Comparison of ENCODE assay signal across 24 mouse cellular contexts in genomic region chr11:89071522-89071921, GRCm38 (mm10). TPM values are rescaled to one million over a fixed set of nuclear protein-coding genes. Genes with fewer than 3 reads are reported as not detected.
A peak's percentile ranks its signal among the peaks of the same experiment; 100 is the strongest.
DNase-seq lines count a peak whose midpoint lies in the region; ATAC-seq and TF ChIP-seq lines count a peak whose summit lies in the region.
"Had no signal": no experiment of that assay in that cellular context is flagged by ENCODE, and none has a peak within 500 bp of the region (broad histone marks: within the 10 kb centered on the region; RNA-seq: fewer than 3 reads in every experiment).

No protein-coding gene starts in this region.

- DNase-seq in heart, adult 11 months: peak; percentile 55
- DNase-seq in heart, adult 8-10 months (ENCODE audit: low spot score): no peak
- peak; percentile 51 for DNase-seq in midbrain, embryonic 11.5 days (ENCODE audit: low spot score, missing footprints)
- no peak for DNase-seq in midbrain, postnatal 0 days (ENCODE audit: low spot score)
- no peak for DNase-seq in thymus, adult 2 months
- DNase-seq in thymus, adult 18-20 months: no peak
- DNase-seq: adrenal gland, adult 2 months; adrenal gland, adult 8-10 months; adrenal gland, postnatal 10 days; adrenal gland, postnatal 14 days; adrenal gland, postnatal 25 days; adrenal gland, postnatal 36 days; B cell, adult 2 months; cerebellum, adult 11 months; cerebellum, adult 11-12 months; cerebellum, adult 18-20 months had no signal

- no peaks in the 10 kb centered on the region for H3K36me3 ChIP-seq in midbrain, embryonic 11.5 days (ENCODE audit: control insufficient read depth, insufficient read depth, low read length)
- H3K36me3 ChIP-seq in midbrain, postnatal 0 days (ENCODE audit: insufficient read depth, low read length): no peaks in the 10 kb centered on the region
- peaks cover 3% of the 10 kb centered on the region; the same call in 1 of the 2 replicates for H3K36me3 ChIP-seq in thymus, adult 2 months (ENCODE audit: control insufficient read depth, insufficient read depth, low read length)
- H3K36me3 ChIP-seq: G1E had no signal

- no peak for TF ChIP-seq CTCF in midbrain, postnatal 0 days (IDR thresholded peaks at IDR 0.05)
- no peak for TF ChIP-seq CTCF in thymus, adult 2 months (IDR thresholded peaks at IDR 0.05; ENCODE audit: borderline replicate concordance, control insufficient read depth, extremely low read depth, insufficient read depth, low read length, poor library complexity)

- H3K27me3 ChIP-seq in midbrain, embryonic 11.5 days (ENCODE audit: control insufficient read depth, insufficient read depth, low read length): no peaks in the 10 kb centered on the region
- no peaks in the 10 kb centered on the region for H3K27me3 ChIP-seq in midbrain, postnatal 0 days (ENCODE audit: insufficient read depth, low read length)
- H3K27me3 ChIP-seq in thymus, adult 2 months (ENCODE audit: control insufficient read depth, insufficient read depth, low read length): no peaks in the 10 kb centered on the region
- H3K27me3 ChIP-seq: CH12.LX, Patski had no signal

- H3K27ac ChIP-seq in midbrain, embryonic 11.5 days (ENCODE audit: low read depth, low read length): no peak overlapping the region
- no peak overlapping the region for H3K27ac ChIP-seq in midbrain, postnatal 0 days (ENCODE audit: low read depth, low read length)
- H3K27ac ChIP-seq in thymus, adult 2 months (ENCODE audit: control insufficient read depth, insufficient read depth, low read length): peak overlapping the region; percentile 22; the same call in 1 of the 2 replicates

- no peak for TF ChIP-seq POLR2A in thymus, adult 2 months (IDR thresholded peaks at IDR 0.05; ENCODE audit: control insufficient read depth, extremely low read depth, insufficient read depth, low read length, poor library complexity)

- no peaks in the 10 kb centered on the region for H3K9me3 ChIP-seq in midbrain, embryonic 11.5 days (ENCODE audit: control insufficient read depth, low read length)
- H3K9me3 ChIP-seq in midbrain, postnatal 0 days (ENCODE audit: low read length): no peaks in the 10 kb centered on the region
- H3K9me3 ChIP-seq: G1E had no signal

- WGBS in midbrain, embryonic 11.5 days: 82% methylated on average over 5 of the region's 5 CpGs
- 78% methylated on average over 5 of the region's 5 CpGs for WGBS in midbrain, postnatal 0 days
- WGBS in thymus, adult 2 months: 78% methylated on average over 5 of the region's 5 CpGs

- no peak overlapping the region for H3K4me3 ChIP-seq in midbrain, embryonic 11.5 days (ENCODE audit: low read depth, low read length)
- H3K4me3 ChIP-seq in midbrain, postnatal 0 days (ENCODE audit: low read depth, low read length): no peak overlapping the region
- no peak overlapping the region for H3K4me3 ChIP-seq in thymus, adult 2 months (ENCODE audit: control insufficient read depth, insufficient read depth, low read length)

- no peak overlapping the region for H3K9ac ChIP-seq in midbrain, embryonic 11.5 days (ENCODE audit: low read length)
- H3K9ac ChIP-seq in midbrain, postnatal 0 days (replicated peaks; ENCODE audit: low read length, poor library complexity, severe bottlenecking): no peak overlapping the region

- no peak overlapping the region for H3K4me2 ChIP-seq in midbrain, embryonic 11.5 days
- no peak overlapping the region for H3K4me2 ChIP-seq in midbrain, postnatal 0 days (ENCODE audit: low read depth, low read length, poor library complexity, severe bottlenecking)

- ATAC-seq in midbrain, embryonic 11.5 days (ENCODE audit: low FRiP score): no peak
- no peak for ATAC-seq in midbrain, postnatal 0 days (ENCODE audit: low FRiP score)
- ATAC-seq: activated CD4-positive, CD25-positive, alpha-beta regulatory T cell, adult 4 months; CD4-positive, CD25-positive, alpha-beta regulatory T cell, adult 4 months; Patski had no signal

- H3K4me1 ChIP-seq in midbrain, embryonic 11.5 days (ENCODE audit: control insufficient read depth, insufficient read depth, low read length): no peaks in the 10 kb centered on the region
- H3K4me1 ChIP-seq in midbrain, postnatal 0 days (ENCODE audit: insufficient read depth, low read length): no peaks in the 10 kb centered on the region
- peaks cover 51% of the 10 kb centered on the region for H3K4me1 ChIP-seq in thymus, adult 2 months (replicated peaks; ENCODE audit: control insufficient read depth, insufficient read depth, low read length)

RNA-seq across cellular contexts. Expression of gene Gm525, which starts 2.1 kb away (rescaled TPM):
- under 1 TPM in 1 of 4 experiments, not detected in 3; 0.60 TPM for total RNA-seq in heart, adult 8-10 months (2022)
- not detected in 2 replicates for polyA plus RNA-seq in midbrain, embryonic 11.5 days (2014; fragmentation: Nextera tagmentation; extraction: Ambion mirVana)
- not detected in 2 replicates for total RNA-seq in midbrain, postnatal 0 days (2014; rRNA removed)
- 0.60 TPM in 1 of 2 replicates, not detected in the other for polyA plus RNA-seq in midbrain, postnatal 0 days (2015; fragmentation: Nextera tagmentation; extraction: Ambion mirVana)
- 25.8 and 35.9 TPM in 2 replicates for polyA plus RNA-seq in thymus, adult 2 months (2012; rRNA removed)
- total RNA-seq: adrenal gland, adult 18-20 months; adrenal gland, adult 2 months; adrenal gland, adult 8-10 months; adrenal gland, postnatal 10 days; adrenal gland, postnatal 14 days; adrenal gland, postnatal 25 days; adrenal gland, postnatal 36 days; G1E; MEL had no signal
- polyA plus RNA-seq: activated CD4-positive, CD25-positive, alpha-beta regulatory T cell, adult 4 months; C2C12; CD4-positive, CD25-positive, alpha-beta regulatory T cell, adult 4 months; G1E; Patski had no signal

RNA-seq across cellular contexts. Expression of gene Dgke, which starts 4.9 kb away (rescaled TPM):
- 10 to 100 TPM in 2 of 4 experiments, 1 to 10 TPM in 2; 7.6 to 14.8 (median 11.0) TPM for total RNA-seq in heart, adult 8-10 months (2022)
- 4.1 and 4.6 TPM in 2 replicates for polyA plus RNA-seq in midbrain, embryonic 11.5 days (2014; fragmentation: Nextera tagmentation; extraction: Ambion mirVana)
- total RNA-seq in midbrain, postnatal 0 days (2014; rRNA removed): 35.4 and 44.2 TPM in 2 replicates
- polyA plus RNA-seq in midbrain, postnatal 0 days (2015; fragmentation: Nextera tagmentation; extraction: Ambion mirVana): 16.0 TPM in 2 replicates
- 81.2 and 84.0 TPM in 2 replicates for polyA plus RNA-seq in thymus, adult 2 months (2012; rRNA removed)

Comparison
In these comparisons a context has a peak if more than half of its experiments do, and no peak if none do; other contexts are left out.
1. DNase-seq: peak in heart, adult 11 months (single experiment) and midbrain, embryonic 11.5 days (single experiment); none in heart, adult 8-10 months (single experiment), midbrain, postnatal 0 days (single experiment), thymus, adult 2 months (single experiment) and thymus, adult 18-20 months (0 of 2).
2. RNA of gene Gm525, which starts 2.1 kb away (polyA plus RNA-seq): 25.8 to 35.9 TPM in thymus, adult 2 months; 0.60 TPM in midbrain, postnatal 0 days and not detected in midbrain, embryonic 11.5 days; every median in the first group is over 10 times any median in the second.